Mouse (Mus musculus) 3T3-L1 (cell line): Measurements from ENCODE around the gene Vsig10.
"Not testable (repeated sequence)": the region's sequence is repeated elsewhere in the genome, so short reads cannot be mapped to it uniquely, and the experiment has no call there.

ENCODE experiments used
- DNase-seq: peaks from one replicate; pipeline ENCODE4 v3.0.0-alpha.2; 2015; ENCODE audit warnings: low read depth, low spot score

The Vsig10 gene

DNA sequence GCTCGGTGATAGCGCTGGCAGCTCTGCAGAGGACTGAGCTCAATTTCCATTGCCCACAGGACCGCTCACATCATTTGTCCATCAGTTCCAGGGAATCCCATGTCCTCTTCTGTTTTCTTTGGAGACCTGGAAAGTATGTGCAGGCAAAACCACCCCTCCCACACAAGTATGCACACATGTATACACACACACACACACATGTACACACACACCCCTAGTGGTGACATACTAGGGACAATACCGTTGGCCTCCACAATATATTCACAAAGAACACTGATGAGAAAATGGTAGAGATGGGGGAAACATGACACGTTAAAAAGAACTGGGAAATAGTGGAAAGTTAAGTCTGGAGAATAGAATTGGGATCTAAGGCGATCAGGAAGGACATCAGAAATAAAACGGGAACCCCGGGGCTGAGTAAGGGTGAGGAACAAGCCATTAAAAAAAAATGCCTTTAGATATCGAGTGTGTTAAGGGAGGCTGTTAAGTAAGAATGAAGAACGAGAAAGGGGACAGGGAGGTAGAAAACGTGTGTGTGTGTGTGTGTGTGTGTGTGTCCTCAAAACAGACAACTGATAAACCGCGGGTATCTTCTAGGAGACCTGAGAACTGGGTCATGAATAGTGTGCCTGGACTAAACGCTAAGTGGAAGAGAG lies 36.9 kb downstream of the Vsig10 start:
- no peak for DNase-seq

GRCm38 (mm10) chr5:117356365-117357128 lies 37.7 kb downstream of the Vsig10 start:
- DNase-seq: peak; percentile 62

DNA sequence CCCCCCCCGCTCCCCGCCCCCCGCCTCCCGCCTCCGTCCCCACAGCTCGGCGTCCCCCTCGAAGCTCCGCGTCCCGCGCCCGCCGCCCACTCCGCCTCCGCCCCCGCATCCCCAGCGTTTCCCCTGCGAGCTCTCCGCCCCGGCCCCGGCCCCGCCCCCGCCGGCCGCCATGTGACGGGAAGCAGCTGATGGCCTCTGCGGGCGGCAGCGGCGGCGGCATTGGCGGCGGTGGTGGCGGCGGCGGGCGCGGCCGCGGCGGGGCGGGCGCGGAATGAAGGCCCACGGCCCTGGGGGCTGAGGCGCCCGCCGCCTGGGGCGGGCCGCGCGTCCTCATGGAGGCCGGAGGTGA lies 38.2 kb downstream of the Vsig10 start, which contains the start of gene Wsb2:
Gene Wsb2, plus strand, starts transcription at position 176 of the 349 bp plus-strand sequence.
- DNase-seq: peak; percentile 59

- peak; percentile 46 for DNase-seq
Observed at GRCm38 (mm10) chr5:117357478-117358247, 38.8 kb downstream of the Vsig10 start.

DNA sequence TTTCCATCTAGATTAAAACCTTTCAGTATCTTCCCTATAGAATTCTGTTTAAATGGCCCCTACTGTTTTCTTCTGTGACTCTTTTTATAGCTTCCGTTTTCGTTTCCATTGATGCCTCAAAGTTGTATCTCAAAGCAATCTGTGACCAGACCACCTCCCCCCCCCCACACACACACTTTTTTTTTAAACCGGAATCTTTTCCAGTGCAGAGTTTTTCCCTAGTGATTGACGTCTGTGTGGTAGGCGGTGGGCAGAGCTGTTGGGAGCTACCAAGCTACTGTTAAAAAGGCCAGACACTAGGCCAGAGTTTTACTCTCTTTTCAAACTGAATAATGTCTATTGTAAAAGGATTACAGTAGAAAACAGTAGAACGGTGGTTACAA lies 39.4 kb downstream of the Vsig10 start:
- DNase-seq: peak; percentile 46

- peak; percentile 77 for DNase-seq
Observed at GRCm38 (mm10) chr5:117358725-117359124, 39.8 kb downstream of the Vsig10 start.

DNA sequence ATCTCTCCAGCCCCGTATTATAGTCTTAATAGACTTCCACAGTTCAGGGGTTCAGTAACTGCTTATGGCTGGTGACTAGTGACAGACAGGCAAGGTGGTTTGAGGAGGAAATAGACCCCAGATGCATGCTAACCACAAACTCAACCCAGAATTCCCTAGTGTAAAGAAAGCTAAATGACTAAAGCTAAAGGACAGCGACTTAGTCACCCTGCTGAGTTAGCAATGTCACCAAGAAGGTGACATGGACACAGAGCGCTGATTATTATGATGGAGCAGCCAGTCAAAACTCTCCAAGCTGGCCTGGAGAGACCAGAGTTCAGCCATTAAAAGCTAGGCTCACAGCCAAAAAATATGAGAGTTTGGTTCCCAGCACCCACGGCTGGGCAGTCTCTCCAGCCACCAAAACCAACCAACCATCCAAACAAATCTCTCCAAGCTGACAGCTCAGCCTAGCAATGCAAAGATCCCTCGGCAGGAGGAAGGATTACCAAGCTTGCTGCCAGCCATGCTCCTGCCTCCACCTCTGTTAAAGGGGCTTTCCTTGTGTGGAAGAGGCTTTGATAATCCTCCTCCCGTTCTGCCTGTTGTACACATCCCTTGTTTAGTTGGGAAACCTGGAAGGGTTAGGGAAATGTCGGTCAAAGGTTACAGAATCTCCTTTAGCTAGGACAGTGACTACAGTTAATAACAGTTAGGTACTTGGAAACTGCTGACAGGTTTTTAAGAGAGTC lies 40.8 kb downstream of the Vsig10 start:
- DNase-seq: peak; percentile 69

- DNase-seq: no peak
Observed at GRCm38 (mm10) chr5:117360228-117360515, 41.3 kb downstream of the Vsig10 start.

GRCm38 (mm10) chr5:117360631-117361541 lies 42.0 kb downstream of the Vsig10 start:
- DNase-seq: peak; percentile 47

DNA sequence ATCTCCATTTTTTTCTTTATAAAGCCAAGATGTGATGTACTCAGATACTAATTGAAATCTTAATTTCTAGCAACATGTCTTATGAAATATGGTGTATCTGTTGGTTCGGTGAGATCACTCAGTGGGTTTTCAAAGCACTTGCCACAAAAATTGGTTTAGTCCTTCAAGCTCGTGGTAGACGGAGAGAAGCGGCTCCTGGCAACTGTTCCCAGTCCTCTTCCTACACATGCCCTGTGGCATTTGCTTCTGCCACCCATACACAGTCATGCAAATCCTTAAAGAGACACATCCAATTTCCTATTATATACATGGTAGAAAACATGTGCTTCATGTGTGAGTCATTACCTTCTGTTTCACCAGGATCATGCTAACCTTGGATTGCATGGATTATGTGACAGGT lies 42.7 kb downstream of the Vsig10 start:
- DNase-seq: peak; percentile 16

DNA sequence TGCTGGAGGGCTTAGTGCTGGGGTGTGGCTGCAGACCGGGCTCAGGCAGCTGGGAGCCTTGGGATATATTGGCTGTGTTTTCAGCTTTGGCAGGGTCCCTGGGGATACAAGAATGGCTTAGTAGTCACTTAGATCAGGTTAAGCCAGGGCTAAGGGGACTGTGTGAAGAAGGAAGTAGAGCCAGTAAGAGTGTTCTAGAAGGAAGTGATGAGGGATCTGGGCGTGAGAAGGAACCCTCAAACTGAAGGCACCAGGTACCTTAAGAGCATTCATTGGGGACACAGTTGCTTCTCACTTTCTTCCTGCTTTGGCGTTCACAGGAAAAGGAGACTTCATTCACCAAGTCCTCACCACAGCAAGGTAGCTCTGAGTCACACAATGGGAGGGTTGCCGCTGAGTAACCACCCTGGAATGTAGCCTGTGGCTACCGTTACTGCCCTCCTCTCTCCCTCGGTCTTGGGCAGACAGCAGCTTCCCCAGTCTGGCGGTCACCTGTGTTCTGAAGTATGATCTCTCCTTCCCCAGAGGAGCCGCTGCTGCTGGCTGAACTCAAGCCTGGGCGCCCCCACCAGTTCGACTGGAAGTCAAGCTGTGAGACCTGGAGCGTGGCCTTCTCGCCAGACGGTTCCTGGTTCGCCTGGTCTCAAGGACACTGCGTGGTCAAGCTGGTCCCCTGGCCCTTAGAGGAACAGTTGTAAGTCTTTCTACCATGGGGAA lies 44.3 kb downstream of the Vsig10 start:
- peak; percentile 97 for DNase-seq

- DNase-seq: no peak
Observed at GRCm38 (mm10) chr5:117364821-117365220, 45.9 kb downstream of the Vsig10 start.

GRCm38 (mm10) chr5:117365904-117366561 lies 47.1 kb downstream of the Vsig10 start:
- DNase-seq: no peak

DNA sequence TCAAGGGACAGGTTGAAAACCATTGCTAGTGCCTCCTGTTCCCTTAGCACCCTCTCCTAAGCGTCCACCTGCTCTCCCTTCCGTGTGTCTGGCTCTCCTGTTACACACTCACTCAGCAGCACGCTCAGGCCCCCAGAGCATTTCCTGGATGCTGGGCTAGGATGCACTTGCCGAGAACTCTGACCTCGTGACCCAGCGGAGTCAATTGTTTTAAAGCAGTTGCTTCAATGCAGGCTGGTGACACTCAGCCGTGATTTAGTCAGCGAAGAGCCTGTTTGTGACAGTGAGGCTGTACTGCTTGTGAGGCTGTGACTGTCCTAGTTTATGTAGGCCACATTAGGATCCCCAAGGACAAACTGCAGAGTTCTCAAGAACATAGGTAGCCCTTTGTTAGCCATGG lies 48.3 kb downstream of the Vsig10 start:
- no peak for DNase-seq

DNA sequence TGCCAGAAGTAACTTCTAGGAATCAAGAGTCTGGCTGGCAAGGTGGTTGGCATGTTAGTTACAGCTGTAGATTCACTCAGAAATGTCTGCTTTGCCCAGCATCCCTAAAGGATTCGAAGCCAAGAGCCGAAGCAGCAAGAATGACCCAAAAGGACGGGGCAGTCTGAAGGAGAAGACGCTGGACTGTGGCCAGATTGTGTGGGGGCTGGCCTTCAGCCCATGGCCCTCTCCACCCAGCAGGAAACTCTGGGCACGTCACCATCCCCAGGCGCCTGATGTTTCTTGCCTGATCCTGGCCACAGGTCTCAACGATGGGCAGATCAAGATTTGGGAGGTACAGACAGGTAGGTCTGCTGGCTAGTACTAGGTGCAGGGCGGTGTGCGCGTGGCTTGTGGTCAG lies 51.7 kb downstream of the Vsig10 start:
- DNase-seq: no peak

GRCm38 (mm10) chr5:117373418-117373817 lies 54.5 kb downstream of the Vsig10 start:
- no peak for DNase-seq

- DNase-seq: no peak
Observed at GRCm38 (mm10) chr5:117374372-117375049, 55.6 kb downstream of the Vsig10 start.

DNA sequence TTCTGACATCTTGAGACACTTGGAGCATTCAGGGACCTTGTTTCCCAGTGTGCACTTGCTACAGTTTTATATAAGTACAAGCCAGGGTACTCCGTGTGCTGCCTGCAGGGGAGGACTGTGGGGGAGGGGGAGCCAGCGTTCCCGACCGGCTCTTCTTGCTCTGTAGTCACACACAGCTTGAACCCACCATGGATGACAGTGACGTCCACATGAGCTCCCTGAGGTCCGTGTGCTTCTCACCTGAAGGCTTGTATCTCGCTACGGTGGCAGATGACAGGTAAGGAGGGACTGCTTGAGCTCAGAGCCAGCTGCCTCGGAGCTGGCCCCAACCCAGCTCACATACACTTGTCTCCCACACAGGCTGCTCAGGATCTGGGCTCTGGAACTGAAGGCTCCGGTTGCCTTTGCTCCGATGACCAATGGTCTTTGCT lies 57.5 kb downstream of the Vsig10 start:
- no peak for DNase-seq

DNA sequence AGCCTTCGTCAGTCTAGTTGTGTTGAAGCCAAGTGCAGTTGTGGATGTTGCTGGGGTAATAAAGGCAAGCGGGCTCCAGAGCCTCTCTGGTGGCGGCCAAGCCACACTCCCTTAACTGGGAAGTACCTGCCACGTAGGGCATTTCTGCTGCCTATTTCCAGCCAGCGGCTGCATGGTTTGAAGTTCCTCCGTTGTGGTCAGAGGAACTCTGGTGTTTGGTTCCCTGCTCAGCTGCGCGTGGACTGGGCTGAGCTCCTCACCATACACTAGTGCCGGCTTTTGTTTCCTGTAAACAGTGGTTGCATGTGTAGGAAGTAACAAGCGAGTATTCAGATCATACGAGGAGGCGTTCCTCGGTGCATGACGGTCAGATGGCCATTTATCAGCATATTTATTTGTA lies 58.8 kb downstream of the Vsig10 start:
- DNase-seq: not testable (repeated sequence)
